Mouse (Mus musculus) bone marrow, adult 2 months (tissue): Measurements from ENCODE around the gene Odf2. TPM values are rescaled to one million over a fixed set of nuclear protein-coding genes. Genes with fewer than 3 reads are reported as not detected.
"Not testable (repeated sequence)": the region's sequence is repeated elsewhere in the genome, so short reads cannot be mapped to it uniquely, and the experiment has no call there.

Experiments used
- H3K27ac ChIP-seq: fragments of 200-500 bp; 2 replicates; pipeline ENCODE4 v1.5.1; 2012; ENCODE audit warnings: low read depth, mild to moderate bottlenecking, control low read depth, inconsistent platforms, low read length; ENCODE audit not compliant: control insufficient read depth, poor library complexity, insufficient read depth
- H3K4me1 ChIP-seq: fragments of 200-500 bp; 2 replicates; pipeline ENCODE4 v1.6.1; 2011; ENCODE audit warnings: low read length; ENCODE audit not compliant: control insufficient read depth, insufficient read depth
- H3K4me3 ChIP-seq: fragments of 200-500 bp; replicated peaks from 2 replicates; pipeline ENCODE3; 2011; ENCODE audit warnings: mild to moderate bottlenecking, low read depth, low read length, control low read depth; ENCODE audit not compliant: control insufficient read depth
- CTCF ChIP-seq: fragments of 200-500 bp; IDR thresholded peaks from 2 replicates; pipeline ENCODE4 v1.5.1; 2011; ENCODE audit warnings: low read length, control low read depth; ENCODE audit not compliant: control insufficient read depth, insufficient read depth
- POLR2A ChIP-seq: fragments of 200-500 bp; IDR thresholded peaks from 2 replicates; pipeline ENCODE4 v1.6.1; 2011; ENCODE audit warnings: low read depth, mild to moderate bottlenecking, control low read depth, low read length, borderline replicate concordance; ENCODE audit not compliant: control insufficient read depth
- WGBS: fragments of 180-500 bp; shearing (Covaris S2); methylation state at CpG from one replicate; pipeline ENCODE4 v1.1.7; 2018; 5-methylcytosine and 5-hydroxymethylcytosine counted together
- polyA plus RNA-seq: library from polyadenylated mRNA; stranded (reverse); fragments of >200 nt; gene quantifications from 2 replicates; pipeline ENCODE4 v1.2.4, GENCODE M21; 2011; ENCODE audit warnings: low replicate concordance; ENCODE audit not compliant: missing spikeins, insufficient read depth, insufficient read length

The Odf2 gene
- polyA plus RNA-seq, 1 experiment = 78.8 TPM

DNA sequence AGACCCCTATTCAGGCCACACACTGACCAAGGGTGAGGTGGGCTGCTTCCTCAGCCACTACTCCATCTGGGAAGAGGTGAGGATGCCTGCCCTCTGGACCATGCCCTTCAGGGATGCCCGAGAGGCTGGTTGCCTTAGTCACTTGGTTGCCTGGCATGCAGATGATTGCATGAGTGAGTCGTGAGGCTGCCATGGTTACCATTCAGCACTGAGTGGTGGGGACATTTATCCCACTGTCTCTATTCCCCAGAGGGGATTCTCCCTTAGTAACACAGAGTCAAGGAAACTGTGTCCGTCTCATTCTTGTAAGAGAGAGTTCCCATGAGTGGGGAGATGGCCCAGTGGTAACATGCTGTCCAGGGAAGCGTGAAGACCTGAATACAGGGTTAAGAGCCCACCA is 11.0 kb upstream of the Odf2 start:
- no peaks in the 10 kb centered on the region; the same call in 1 of the 2 replicates for H3K4me1 ChIP-seq
- WGBS = 94% methylated on average over 4 of the region's 4 CpGs
- no peak overlapping the region for H3K27ac ChIP-seq
- TF ChIP-seq CTCF (no peak), POLR2A (no peak)
- no peak overlapping the region for H3K4me3 ChIP-seq

DNA sequence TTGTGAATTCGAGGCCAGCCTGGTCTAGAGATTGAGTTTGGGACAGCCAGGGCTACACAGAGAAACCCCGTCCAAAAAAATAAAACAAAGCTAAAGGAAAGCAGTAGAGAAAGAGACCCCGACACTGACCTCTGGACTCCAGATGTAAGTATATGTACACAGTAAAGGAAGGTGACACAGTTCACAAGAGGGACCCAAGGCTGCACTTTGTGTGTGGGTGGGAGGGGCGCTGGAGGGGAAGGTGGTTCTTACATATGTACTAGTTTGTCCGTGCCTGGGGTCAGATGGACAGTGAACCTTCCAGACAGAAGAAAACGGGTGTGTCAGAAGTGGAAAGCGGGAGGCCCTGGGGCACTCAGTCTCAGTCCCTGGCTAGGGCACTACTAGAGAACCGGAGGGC is 9.8 kb upstream of the Odf2 start:
- no peak overlapping the region for H3K27ac ChIP-seq
- WGBS = 90% methylated on average over 8 of the region's 8 CpGs
- TF ChIP-seq CTCF (no peak), POLR2A (no peak)
- H3K4me3 ChIP-seq = no peak overlapping the region
- H3K4me1 ChIP-seq = no peaks in the 10 kb centered on the region

DNA sequence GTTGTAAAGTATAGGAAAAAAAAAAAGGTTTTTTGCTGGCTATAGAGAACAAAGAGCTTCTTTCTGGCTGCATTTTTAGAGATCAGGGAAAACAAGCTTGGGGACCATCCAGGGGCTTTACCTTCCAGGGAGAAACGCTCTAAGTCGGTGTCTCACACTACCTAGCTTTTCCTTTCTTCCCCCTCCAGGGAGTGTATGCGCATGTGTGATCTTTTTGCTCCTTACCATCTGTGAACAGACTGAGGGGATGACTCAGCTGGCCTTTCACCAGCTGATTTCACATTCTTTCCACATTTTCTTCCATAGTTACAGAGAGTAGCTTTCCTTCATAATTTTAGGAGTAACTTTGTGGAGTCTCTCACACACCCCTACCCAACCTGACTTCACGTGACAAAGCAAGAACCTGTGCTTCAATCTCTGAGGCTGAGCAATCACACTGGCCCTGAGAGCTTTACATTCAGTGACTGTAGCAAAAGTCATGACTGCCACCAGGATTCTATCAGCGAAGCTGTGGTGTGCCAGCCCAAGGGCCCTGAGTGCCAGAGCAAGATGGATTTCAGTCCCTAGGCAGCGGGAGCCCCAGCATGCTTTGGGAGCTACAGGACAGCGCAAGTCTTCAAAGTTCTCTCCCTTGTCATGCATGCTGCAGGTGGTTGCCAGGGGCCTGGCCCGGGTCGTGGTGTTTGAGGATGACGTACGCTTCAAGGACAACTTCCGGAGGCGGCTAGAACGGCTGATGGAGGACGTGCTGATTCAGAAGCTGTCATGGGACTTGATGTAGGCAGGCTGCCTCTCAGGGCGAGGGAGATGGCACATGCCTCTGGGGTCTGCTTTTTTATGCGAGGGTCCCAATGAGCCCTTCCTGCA is 8.8 kb upstream of the Odf2 start:
- no peaks in the 10 kb centered on the region for H3K4me1 ChIP-seq
- H3K27ac ChIP-seq = no peak overlapping the region
- TF ChIP-seq CTCF (no peak), POLR2A (no peak)
- H3K4me3 ChIP-seq = no peak overlapping the region
- WGBS = 93% methylated on average over 17 of the region's 17 CpGs

DNA sequence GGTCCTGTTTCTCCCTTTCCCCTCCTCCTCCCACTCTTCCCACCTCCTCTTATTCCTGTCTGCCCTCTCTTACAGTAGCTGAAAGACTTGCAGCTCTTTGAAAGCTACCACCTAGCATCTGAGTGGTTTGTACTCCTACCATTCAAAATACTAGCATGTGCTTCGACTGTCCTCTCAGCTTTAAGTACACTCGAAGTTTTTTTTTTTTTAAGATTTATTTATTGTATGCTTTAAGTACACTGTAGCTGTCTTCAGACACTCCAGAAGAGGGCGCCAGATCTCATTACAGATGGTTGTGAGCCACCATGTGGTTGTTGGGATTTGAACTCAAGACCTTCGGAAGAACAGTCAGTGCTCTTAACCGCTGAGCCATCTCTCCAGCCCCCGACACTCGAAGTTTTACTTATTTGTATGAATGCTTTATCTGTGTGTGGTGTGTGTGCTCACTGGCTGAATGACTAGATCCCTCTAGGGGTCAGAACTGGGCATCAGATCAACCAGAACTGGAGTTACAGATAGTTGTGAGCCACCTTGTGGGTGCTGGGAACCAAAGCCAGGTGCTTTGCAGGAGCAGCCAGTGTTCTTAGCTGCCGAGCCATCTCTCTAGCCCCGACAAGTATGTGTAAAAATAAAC is 2.2 kb upstream of the Odf2 start:
- H3K4me3 ChIP-seq, H3K4me1 ChIP-seq, H3K27ac ChIP-seq: not testable (repeated sequence)
- WGBS = 54% methylated on average over 9 of the region's 9 CpGs

DNA sequence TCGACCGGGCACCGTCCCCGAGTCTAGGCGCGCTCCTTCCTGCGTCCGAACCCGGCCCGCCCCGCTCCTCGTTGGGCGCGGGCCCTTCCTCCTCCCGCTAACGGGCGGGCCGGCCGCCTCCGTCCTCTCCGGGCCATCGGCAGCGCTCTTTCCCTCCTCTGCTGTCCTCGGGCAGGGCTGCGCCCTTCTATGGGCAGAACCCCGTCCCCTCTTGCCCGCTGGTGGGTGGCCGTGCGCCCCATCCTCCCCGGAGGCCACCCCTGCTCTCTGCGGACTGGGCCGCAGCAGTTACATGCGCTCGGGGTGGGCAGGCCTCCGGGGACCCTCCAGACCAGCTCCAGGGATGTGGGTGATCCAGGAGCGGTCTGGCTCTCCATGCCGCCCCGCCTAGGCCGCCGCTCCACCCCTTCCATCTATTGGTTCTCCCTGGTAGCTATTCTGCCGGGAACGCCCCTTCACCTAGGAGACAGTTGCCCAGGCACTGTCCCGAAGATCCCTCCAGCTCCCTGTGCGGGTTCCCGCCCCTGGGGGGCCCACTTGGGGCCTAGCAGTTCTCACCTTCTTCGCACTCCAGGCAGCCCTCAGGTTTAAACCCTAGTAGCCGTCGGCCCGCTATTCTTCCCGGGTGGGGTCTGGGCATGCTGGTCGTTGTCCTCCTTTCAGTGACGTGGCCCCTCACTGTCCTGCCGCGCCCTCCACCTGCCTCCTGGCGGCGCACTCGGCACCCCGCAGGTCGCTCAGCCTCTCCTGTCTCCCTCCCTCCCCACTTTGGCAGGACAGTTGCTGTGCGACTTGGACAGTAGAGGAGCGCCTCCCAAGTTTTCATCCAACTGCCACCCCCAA is 1.2 kb downstream of the Odf2 start:
- 2% methylated on average over 61 of the region's 61 CpGs for whole genome bisulfite sequencing
- peak; percentile 27; the same call in 1 of the 2 replicates for TF ChIP-seq CTCF
- peak; percentile 68; the same call in 1 of the 2 replicates for TF ChIP-seq POLR2A
- Histone ChIP-seq H3K27ac (peak overlapping the region; percentile 94), H3K4me1 (peaks cover 3% of the 10 kb centered on the region; the same call in 1 of the 2 replicates), H3K4me3 (peak overlapping the region; percentile 96)

DNA sequence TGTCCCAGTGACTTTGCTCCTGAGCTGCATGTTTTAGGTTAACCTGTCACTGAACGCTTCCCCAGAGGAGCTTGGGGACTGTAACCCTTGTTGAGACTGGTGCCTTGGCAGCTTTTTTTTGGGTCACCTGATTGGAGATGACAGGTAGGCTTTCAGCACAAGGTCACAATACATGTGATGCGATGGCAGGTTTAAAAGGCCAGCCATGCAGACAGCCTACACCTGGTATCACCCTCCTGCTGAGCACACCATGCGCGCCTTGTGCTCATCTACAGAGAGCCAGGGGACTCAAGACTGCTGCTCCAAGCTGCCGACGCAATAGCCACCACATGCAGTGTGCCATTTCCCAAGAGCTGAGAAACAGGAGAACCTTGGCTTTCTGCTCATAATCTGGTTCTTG is 2.8 kb downstream of the Odf2 start:
- H3K27ac ChIP-seq = no peak overlapping the region

DNA sequence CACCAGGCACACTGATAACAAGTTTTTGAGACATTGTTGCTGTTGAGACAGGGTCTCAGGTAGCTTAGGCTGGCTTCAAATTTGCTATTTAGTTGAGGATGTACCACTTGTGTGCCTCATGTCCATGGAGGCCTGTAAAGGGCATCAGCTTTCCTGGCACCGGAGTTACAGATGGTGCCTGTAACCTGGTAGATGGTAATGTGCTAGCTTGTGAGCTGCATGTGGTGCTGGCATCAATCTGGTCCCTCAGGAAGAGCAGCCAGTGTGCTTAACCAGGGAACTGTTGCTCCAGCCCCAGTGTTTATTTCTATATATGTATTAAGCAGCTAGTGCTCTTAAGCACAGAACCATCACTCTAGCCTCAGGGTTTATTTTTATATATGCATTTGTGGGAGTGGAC is 7.0 kb downstream of the Odf2 start:
- Histone ChIP-seq H3K4me1 (no peaks in the 10 kb centered on the region), H3K27ac (no peak overlapping the region), H3K4me3 (no peak overlapping the region)
- TF ChIP-seq POLR2A = no peak
- TF ChIP-seq CTCF = no peak
- WGBS = 95% methylated on average over 1 of the region's 1 CpGs

More for the DNA sequence above, 2.8 kb downstream of the Odf2 start:
- 96% methylated on average over 6 of the region's 6 CpGs for WGBS
- no peak overlapping the region for H3K4me3 ChIP-seq
- TF ChIP-seq CTCF (no peak), POLR2A (no peak)
- peaks cover 3% of the 10 kb centered on the region; the same call in 1 of the 2 replicates for H3K4me1 ChIP-seq

DNA sequence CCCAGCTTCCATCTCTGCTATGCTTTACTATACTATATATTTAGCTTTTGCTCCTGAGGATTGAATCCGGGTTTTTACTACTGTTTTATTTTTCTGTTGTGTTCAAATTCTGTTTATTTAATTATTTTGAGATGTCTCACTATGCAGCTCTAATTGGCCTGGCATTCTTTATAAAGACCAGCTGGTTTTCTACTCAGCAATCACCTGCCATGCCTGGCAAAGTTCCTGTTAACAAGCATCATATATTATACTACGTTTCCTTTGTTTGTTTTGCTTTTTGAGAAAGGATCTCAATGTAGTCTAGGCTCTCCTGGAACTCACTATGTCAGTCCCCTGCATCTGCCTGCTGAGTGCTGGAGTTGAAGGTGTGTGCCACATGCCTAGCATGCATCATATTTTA is 8.3 kb downstream of the Odf2 start:
- Histone ChIP-seq H3K27ac (no peak overlapping the region), H3K4me1 (no peaks in the 10 kb centered on the region), H3K4me3 (no peak overlapping the region)
- 86% methylated on average over 2 of the region's 2 CpGs for WGBS
- TF ChIP-seq POLR2A = no peak
- TF ChIP-seq CTCF = no peak
